Mouse (Mus musculus) limb, embryonic 13.5 days (tissue): ENCODE data around the gene Tspoap1. TPM values are rescaled to one million over a fixed set of nuclear protein-coding genes. Genes with fewer than 3 reads are reported as not detected.

Experiments used
- ATAC-seq: fragments of 200-750 bp; cut with Nextera tagmentation; 2 replicates; pipeline ENCODE4 v1.8.0; 2017; ENCODE audit warnings: low read depth, moderate number of reproducible peaks, moderate TSS enrichment; ENCODE audit not compliant: low FRiP score
- H3K27ac ChIP-seq: fragments of 300-500 bp; sonication (generic); 2 replicates; pipeline ENCODE4 v1.5.1; 2015; ENCODE audit warnings: inconsistent platforms, mild to moderate bottlenecking, moderate library complexity
- H3K27me3 ChIP-seq: fragments of 300-500 bp; sonication (generic); 2 replicates; pipeline ENCODE4 v1.6.1; 2015; ENCODE audit warnings: mild to moderate bottlenecking, inconsistent platforms
- H3K36me3 ChIP-seq: fragments of 300-500 bp; sonication (generic); 2 replicates; pipeline ENCODE4 v1.6.1; 2015; ENCODE audit warnings: inconsistent platforms, mild to moderate bottlenecking, moderate library complexity
- H3K4me1 ChIP-seq: fragments of 300-500 bp; sonication (generic); 2 replicates; pipeline ENCODE4 v1.6.1; 2015; ENCODE audit warnings: inconsistent platforms
- H3K4me2 ChIP-seq: fragments of 300-500 bp; sonication (generic); replicated peaks from 2 replicates; pipeline ENCODE4 v1.6.1; 2015; ENCODE audit warnings: inconsistent platforms, mild to moderate bottlenecking, moderate library complexity
- H3K4me3 ChIP-seq: fragments of 300-500 bp; sonication (generic); 2 replicates; pipeline ENCODE4 v1.5.1; 2015; ENCODE audit warnings: moderate library complexity, mild to moderate bottlenecking, inconsistent platforms
- H3K9ac ChIP-seq: fragments of 300-500 bp; sonication (generic); 2 replicates; pipeline ENCODE4 v1.6.1; 2015; ENCODE audit warnings: mild to moderate bottlenecking, inconsistent platforms
- H3K9me3 ChIP-seq: fragments of 300-500 bp; sonication (generic); 2 replicates; pipeline ENCODE4 v1.6.1; 2016; ENCODE audit warnings: inconsistent platforms
- WGBS: fragments of 180-500 bp; shearing (Covaris S2); methylation state at CpG from one replicate; pipeline ENCODE4 v1.1.7; 2015; 5-methylcytosine and 5-hydroxymethylcytosine counted together
- polyA plus RNA-seq: library from polyadenylated mRNA; unstranded; fragments of >200 nt; fragmentation: Nextera tagmentation; extraction: Ambion mirVana; gene quantifications from 2 replicates; pipeline ENCODE4 v1.2.1, GENCODE M21; 2015

Tspoap1 gene
- polyA plus RNA-seq, 1 experiment from 2014 or later: 2.7 TPM

DNA sequence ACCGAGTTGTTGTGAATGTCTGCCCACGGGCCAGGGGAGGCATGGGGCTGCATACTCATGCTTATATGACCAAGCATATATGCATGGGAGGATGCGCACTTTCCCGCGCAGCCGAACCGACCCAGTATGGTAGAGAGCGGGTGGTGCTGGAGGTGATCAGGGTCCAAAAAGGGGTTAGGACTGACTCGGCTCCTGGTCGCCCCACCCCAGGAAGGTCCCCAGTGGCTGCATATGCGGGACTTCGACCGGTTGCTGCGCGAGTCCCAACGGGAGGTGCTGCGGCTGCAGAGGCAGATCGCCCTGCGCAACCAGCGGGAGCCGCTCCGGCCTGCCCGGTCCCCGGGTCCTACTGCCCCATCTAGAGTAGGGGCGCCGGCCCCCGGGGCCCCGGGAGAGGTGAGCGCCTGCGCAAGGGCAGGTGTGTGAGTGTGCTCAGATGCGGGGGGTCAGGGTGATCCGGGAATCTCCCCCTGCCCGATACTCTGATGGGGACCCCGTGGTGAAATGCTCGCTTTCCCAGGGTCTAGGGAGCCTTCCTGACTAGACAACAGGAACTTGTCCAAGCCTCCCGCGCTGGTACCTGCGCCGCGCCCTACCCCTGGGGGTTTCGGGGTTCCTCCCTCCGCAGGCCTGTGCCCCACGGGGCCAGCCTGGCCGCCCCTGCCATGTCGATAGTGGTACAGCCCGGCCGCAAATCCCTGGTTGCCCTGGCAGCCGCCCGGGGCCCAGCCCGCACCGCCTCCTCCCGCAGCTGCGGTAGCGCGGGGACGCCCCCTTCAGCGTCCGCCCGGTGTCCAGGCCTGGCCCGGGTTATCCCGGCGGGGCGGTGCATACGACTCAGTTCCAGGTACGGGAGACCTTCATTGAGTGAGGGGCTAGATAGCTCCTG is 3.9 kb downstream of the Tspoap1 start:
- peaks cover 25% of the 10 kb centered on the region for H3K4me1 ChIP-seq
- H3K27me3 ChIP-seq: peaks cover 93% of the 10 kb centered on the region
- no peaks in the 10 kb centered on the region for H3K9me3 ChIP-seq
- no peak overlapping the region for H3K27ac ChIP-seq
- peak; percentile 20; the same call in 1 of the 2 replicates for ATAC-seq
- peak overlapping the region; percentile 55 for H3K4me3 ChIP-seq
- H3K9ac ChIP-seq: peak overlapping the region; percentile 75
- H3K4me2 ChIP-seq: peak overlapping the region; percentile 98
- 1% methylated on average over 64 of the region's 65 CpGs for WGBS
- no peaks in the 10 kb centered on the region for H3K36me3 ChIP-seq

DNA sequence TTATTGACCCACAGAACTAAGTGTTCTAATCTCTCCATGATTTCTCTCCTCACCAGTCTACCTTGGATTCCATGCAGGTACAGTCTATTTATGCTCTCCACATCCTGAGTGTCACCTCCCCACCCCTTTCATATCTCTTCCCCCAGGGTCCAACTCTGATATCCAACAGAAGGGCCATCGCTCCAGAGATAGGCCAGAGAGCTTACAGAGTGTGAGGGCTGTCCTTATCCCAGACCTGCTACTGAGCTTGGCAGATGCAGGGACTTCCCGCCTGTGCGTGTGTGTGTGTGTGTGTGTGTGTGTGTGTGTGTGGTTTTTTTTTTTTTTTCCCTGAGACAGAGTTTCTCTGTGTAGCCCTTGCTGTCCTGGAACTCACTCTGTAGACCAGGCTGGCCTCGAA is 8.4 kb downstream of the Tspoap1 start:
- WGBS: 92% methylated on average over 4 of the region's 4 CpGs

DNA sequence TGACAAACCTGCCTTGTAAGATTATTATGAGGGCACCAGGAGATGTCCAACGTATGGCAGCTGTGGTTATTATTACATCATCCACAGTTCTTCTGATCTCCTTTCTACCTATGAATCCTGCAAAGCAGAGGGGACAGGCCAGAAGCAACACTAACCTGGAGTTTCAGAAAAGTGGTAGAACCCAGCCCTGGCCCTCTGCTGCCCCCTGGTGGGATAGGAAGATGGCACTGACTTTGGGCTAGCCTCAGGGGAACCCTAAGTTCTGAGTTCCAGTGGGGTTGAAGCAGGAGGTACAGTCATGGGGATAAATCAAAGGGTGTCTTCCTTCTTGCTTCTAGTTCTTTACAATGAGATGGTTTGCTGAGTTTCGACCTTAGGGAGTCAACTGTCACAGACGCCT is 10.6 kb downstream of the Tspoap1 start:
- ATAC-seq: no peak
- Histone ChIP-seq H3K27ac (no peak overlapping the region), H3K9ac (no peak overlapping the region), H3K36me3 (no peaks in the 10 kb centered on the region), H3K4me1 (no peaks in the 10 kb centered on the region), H3K4me2 (no peak overlapping the region), H3K9me3 (no peaks in the 10 kb centered on the region), H3K4me3 (no peak overlapping the region), H3K27me3 (peaks cover 25% of the 10 kb centered on the region)
- WGBS: 52% methylated on average over 3 of the region's 3 CpGs

More for the DNA sequence above, 8.4 kb downstream of the Tspoap1 start:
- Histone ChIP-seq H3K27me3 (peaks cover 48% of the 10 kb centered on the region), H3K27ac (no peak overlapping the region), H3K36me3 (no peaks in the 10 kb centered on the region), H3K9me3 (no peaks in the 10 kb centered on the region), H3K4me2 (no peak overlapping the region), H3K4me3 (no peak overlapping the region), H3K9ac (no peak overlapping the region), H3K4me1 (peaks cover 13% of the 10 kb centered on the region)
- no peak for ATAC-seq

DNA sequence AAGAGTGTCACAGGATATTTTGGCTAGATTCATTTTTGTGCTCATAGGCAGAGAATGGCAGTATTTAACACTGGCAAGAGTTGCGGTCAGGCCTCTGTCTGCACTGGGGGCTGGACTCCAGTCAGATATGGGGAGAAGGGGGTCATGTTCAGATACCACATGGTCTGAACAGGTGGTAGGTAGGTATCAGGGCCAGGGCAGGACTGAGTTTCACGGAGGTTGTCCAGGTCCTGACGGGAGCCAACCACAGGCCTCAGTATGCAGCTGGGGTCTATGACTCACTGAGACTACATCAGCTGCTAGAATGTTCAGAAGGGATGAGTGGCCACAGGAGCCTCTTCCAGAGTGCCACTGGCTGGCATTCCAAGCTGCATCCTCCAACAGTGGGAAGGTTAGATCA is 12.0 kb downstream of the Tspoap1 start:
- no peak overlapping the region for H3K9ac ChIP-seq
- no peak for ATAC-seq
- H3K27ac ChIP-seq: no peak overlapping the region
- H3K36me3 ChIP-seq: no peaks in the 10 kb centered on the region
- H3K9me3 ChIP-seq: no peaks in the 10 kb centered on the region
- 88% methylated on average over 3 of the region's 3 CpGs for WGBS
- no peak overlapping the region for H3K4me3 ChIP-seq
- peaks cover 12% of the 10 kb centered on the region for H3K27me3 ChIP-seq
- no peaks in the 10 kb centered on the region; the same call in 1 of the 2 replicates for H3K4me1 ChIP-seq
- no peak overlapping the region for H3K4me2 ChIP-seq

DNA sequence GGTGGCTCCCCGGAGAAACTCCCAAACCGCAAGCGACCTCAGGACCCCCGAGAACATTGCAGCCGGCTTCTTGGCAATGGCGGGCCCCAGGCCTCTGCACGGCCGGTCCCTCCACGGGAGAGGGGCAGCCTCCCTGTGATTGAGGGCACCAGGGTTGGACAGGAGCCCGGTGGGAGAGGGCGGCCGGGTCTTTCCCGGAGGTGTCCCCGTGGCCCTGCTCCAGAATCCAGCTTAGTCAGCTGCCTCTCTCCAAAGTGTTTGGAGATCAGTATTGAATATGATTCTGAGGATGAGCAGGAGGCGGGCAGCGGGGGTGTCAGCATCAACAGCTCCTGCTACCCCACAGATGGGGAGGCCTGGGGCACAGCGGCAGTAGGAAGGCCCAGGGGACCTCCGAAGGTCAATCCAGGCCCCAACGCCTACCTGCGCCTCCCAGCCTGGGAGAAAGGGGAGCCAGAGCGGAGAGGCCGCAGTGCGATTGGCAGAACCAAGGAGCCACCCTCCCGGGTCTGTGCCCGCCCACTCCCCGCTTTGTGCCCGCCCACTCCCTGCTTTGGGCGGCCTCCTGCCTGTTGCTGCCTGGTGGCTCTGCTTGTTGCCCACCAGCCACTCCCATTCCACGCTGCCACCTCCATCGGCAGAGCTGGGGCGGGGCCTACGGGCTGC is 17.9 kb downstream of the Tspoap1 start:
- Histone ChIP-seq H3K36me3 (no peaks in the 10 kb centered on the region), H3K27me3 (no peaks in the 10 kb centered on the region), H3K4me3 (peak overlapping the region; percentile 46), H3K4me1 (peaks cover 18% of the 10 kb centered on the region), H3K9me3 (no peaks in the 10 kb centered on the region), H3K27ac (no peak overlapping the region), H3K9ac (peak overlapping the region; percentile 74), H3K4me2 (peak overlapping the region; percentile 78)
- WGBS: 9% methylated on average over 32 of the region's 32 CpGs
- ATAC-seq: peak; percentile 93

DNA sequence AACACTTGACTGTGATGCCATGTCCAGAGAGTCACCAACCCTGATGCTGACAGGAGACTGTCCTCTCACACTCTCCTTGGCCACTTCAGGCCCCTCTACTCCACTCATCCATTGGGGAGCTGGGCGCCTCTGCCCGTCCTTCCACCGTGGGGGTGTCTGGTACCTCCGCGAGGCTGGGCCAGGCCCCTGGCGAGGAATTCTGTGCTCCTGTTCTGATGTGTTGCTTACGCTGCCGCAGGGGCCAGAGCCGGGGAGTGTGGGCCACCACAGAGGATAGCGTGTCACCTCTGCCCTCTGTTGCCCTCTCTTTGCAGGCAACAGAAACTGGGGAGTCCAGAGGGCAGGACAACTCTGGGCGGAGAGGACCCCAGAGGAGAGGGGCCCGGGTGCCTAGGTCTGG is 18.6 kb downstream of the Tspoap1 start:
- Histone ChIP-seq H3K4me3 (peak overlapping the region; percentile 46), H3K9me3 (no peaks in the 10 kb centered on the region), H3K9ac (peak overlapping the region; percentile 74; the same call in 1 of the 2 replicates), H3K27me3 (no peaks in the 10 kb centered on the region), H3K27ac (no peak overlapping the region), H3K4me2 (peak overlapping the region; percentile 78), H3K4me1 (peaks cover 18% of the 10 kb centered on the region), H3K36me3 (no peaks in the 10 kb centered on the region)
- 35% methylated on average over 12 of the region's 12 CpGs for WGBS
- ATAC-seq: no peak

DNA sequence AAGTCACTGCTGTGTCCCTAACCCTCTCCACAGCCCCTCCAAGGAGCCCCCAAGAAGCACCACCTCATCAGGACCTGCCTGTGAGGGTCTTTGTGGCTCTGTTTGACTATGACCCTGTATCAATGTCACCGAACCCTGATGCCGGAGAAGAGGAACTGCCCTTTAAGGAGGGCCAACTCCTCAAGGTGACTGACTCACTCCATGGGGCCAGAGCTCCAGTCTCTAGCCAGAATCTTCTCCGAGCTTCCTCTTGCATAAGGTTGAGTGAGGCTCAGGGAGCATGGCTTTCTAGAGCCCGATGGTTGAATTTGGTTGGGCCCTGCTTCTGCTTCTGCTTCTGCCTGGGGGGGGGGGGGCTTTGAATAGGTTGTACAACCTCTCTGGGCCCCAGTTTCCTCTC is 19.1 kb downstream of the Tspoap1 start:
- ATAC-seq: no peak
- Histone ChIP-seq H3K36me3 (no peaks in the 10 kb centered on the region), H3K9ac (no peak overlapping the region), H3K27ac (no peak overlapping the region), H3K4me3 (no peak overlapping the region), H3K4me2 (no peak overlapping the region), H3K4me1 (peaks cover 18% of the 10 kb centered on the region), H3K27me3 (no peaks in the 10 kb centered on the region), H3K9me3 (no peaks in the 10 kb centered on the region)
- 79% methylated on average over 4 of the region's 4 CpGs for WGBS

DNA sequence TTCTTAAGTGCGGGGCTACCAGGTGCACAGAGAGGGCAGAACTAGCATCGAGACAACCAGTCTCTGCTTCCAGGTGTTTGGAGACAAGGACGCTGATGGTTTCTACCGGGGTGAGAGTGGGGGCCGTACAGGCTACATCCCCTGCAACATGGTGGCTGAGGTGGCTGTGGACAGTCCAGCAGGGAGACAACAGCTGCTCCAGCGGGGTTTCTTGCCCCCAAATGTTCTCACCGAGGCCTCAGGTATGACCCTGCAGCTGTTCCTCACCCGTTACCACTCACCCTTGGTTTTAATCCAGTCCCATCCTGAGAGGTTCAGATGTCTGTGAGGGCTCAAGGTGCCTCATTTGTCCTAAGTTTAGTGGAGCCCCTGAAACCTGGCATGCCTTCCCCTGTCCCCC is 19.8 kb downstream of the Tspoap1 start:
- 84% methylated on average over 8 of the region's 8 CpGs for WGBS
- Histone ChIP-seq H3K9me3 (no peaks in the 10 kb centered on the region), H3K36me3 (no peaks in the 10 kb centered on the region), H3K4me2 (no peak overlapping the region), H3K9ac (no peak overlapping the region), H3K27ac (no peak overlapping the region), H3K4me3 (no peak overlapping the region), H3K4me1 (peaks cover 18% of the 10 kb centered on the region), H3K27me3 (no peaks in the 10 kb centered on the region)
- no peak for ATAC-seq

DNA sequence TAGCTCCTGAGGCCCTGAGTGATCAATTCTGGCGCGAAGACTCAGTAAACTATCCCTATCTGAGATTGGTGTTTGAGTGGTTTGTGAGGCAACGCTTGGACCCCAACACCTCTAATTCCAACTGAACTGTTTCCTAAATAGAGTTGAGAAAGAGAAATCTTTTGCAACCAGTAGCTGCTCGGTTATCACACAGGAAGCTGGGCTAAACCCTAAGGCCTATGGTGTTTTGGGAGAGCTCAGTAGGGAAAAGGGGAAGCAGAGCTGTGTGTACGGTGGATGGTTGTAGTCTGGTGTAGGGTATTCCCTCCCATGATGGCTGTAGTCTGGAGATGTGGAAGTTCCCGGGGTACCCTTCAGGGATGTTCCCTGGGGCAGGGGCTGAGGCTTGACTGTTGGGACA is 29.7 kb downstream of the Tspoap1 start:
- ATAC-seq: no peak
- no peaks in the 10 kb centered on the region for H3K27me3 ChIP-seq
- WGBS: 83% methylated on average over 6 of the region's 6 CpGs
- H3K9me3 ChIP-seq: no peaks in the 10 kb centered on the region
- no peak overlapping the region for H3K4me3 ChIP-seq
- H3K27ac ChIP-seq: no peak overlapping the region
- no peaks in the 10 kb centered on the region for H3K36me3 ChIP-seq
- no peak overlapping the region for H3K4me2 ChIP-seq
- no peak overlapping the region for H3K9ac ChIP-seq
- H3K4me1 ChIP-seq: no peaks in the 10 kb centered on the region

DNA sequence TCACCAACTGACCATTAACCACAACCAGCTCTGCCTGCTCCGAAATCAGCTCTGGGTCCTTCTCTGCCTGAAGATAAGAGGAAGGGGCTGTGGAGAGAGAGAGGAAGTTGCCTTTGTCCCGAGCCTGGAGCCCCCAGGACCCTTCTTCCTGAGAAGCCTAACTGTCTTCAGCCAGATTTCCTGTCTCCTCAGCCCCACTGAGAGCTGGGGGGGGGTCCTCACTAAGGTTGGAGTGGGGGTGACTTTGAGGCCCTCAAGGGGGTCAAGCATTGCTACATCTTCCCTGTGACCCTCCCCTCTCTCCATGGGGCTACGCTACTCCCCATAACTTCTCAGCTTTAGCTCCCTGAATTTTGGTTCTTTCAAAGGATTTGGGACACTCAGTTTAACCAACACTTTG is 33.1 kb downstream of the Tspoap1 start, which contains the start of gene Mpo:
Gene Mpo (plus strand): TSS at position 122 of the 400 bp plus-strand sequence.
- H3K36me3 ChIP-seq: no peaks in the 10 kb centered on the region
- no peaks in the 10 kb centered on the region for H3K9me3 ChIP-seq
- 77% methylated on average over 3 of the region's 3 CpGs for WGBS
- 0 out of 2 replicates have a peak, but pooled peaks cover 5% of the 10 kb centered on the region for H3K27me3 ChIP-seq
- no peak within 1 kb of the TSS for H3K27ac ChIP-seq
- H3K4me2 ChIP-seq: no peak within 1 kb of the TSS
- H3K9ac ChIP-seq: no peak within 1 kb of the TSS
- H3K4me1 ChIP-seq: no peaks in the 10 kb centered on the region
- no peak within 1 kb of the TSS for H3K4me3 ChIP-seq
- no peak for ATAC-seq

DNA sequence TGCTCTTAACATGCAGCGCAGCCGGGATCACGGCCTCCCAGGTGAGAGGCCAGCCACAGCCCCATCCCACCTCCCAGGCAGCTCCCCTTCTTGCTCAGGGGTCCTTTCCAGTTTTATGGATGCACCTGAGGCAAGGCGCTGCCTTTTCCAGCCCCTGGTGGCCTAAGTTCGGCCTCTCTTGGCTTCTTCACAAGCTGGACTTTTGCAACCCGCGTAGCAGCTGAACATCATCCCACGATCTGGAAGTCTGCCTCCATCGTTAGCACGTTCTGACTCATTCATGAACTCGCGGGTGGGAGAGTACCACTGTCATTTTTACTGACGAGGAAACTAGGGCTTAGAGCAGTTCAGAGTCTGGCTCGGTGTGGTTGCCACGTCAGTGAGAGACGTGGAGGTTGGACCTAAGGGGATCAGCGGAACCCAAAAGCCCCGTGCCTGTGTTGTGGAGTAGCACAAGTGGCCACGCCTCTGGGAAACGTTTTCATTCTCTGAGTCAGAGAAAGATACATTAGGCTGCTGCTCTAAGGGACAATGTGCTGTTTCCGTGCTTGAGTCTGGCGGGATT is 41.5 kb downstream of the Tspoap1 start:
- 82% methylated on average over 22 of the region's 22 CpGs for WGBS

DNA sequence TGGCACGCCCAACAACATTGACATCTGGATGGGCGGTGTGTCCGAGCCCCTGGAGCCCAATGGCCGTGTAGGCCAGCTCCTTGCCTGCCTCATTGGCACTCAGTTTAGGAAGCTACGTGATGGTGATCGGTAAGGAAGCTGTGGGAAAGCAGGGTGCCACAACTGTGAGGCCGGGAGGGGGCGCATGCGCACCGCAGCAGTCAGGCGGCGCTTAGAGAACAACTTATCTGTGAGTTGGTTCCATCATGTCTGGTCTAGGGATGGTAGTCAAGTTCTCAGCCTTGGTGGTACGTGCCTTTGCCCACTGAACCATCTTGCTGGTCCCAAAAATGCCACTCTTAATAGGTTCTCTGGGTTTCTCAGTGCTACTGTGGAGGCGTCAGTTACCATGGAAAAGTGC is 42.3 kb downstream of the Tspoap1 start:
- no peak overlapping the region for H3K27ac ChIP-seq
- no peaks in the 10 kb centered on the region for H3K36me3 ChIP-seq
- H3K4me2 ChIP-seq: no peak overlapping the region
- no peaks in the 10 kb centered on the region for H3K9me3 ChIP-seq
- 43% methylated on average over 14 of the region's 14 CpGs for WGBS
- no peak overlapping the region for H3K4me3 ChIP-seq
- H3K27me3 ChIP-seq: no peaks in the 10 kb centered on the region
- no peak overlapping the region for H3K9ac ChIP-seq
- no peak for ATAC-seq
- no peaks in the 10 kb centered on the region for H3K4me1 ChIP-seq

More for the DNA sequence above, 41.5 kb downstream of the Tspoap1 start:
- H3K9ac ChIP-seq: no peak overlapping the region
- no peak overlapping the region for H3K27ac ChIP-seq
- no peaks in the 10 kb centered on the region for H3K9me3 ChIP-seq
- no peaks in the 10 kb centered on the region for H3K4me1 ChIP-seq
- no peak for ATAC-seq
- H3K27me3 ChIP-seq: 0 out of 2 replicates have a peak, but pooled peaks cover 5% of the 10 kb centered on the region
- no peak overlapping the region for H3K4me2 ChIP-seq
- H3K36me3 ChIP-seq: no peaks in the 10 kb centered on the region
- H3K4me3 ChIP-seq: no peak overlapping the region
